Mouse (Mus musculus) layer of hippocampus, adult 8-10 months (tissue): ENCODE results near the gene Ssbp4. TPM values are rescaled to one million over a fixed set of nuclear protein-coding genes. Genes with fewer than 3 reads are reported as not detected.
"Not testable (repeated sequence)": the region's sequence is repeated elsewhere in the genome, so short reads cannot be mapped to it uniquely, and the experiment has no call there.

ENCODE experiments used
- DNase-seq, 2 experiments: peaks; one replicate each; pipeline ENCODE4 v3.0.0; 2022; ENCODE audit warnings: low spot score in 2 of 2
- total RNA-seq, 4 experiments: library from RNA; stranded (reverse); gene quantifications; 2 replicates each; pipeline ENCODE4 v1.2.4; 2022

Gene Ssbp4
- total RNA-seq, 4 experiments from 2014 or later, result 196 to 262 (median 224) TPM

- no peak for DNase-seq
Measured at GRCm38 (mm10) chr8:70593961-70594609, 14.6 kb downstream of the Ssbp4 start, which contains the start of gene Isyna1. Gene Isyna1 (plus strand): TSS chr8:70594373.

GRCm38 (mm10) chr8:70593173-70593572 is 15.5 kb downstream of the Ssbp4 start:
- no peak for DNase-seq

- DNase-seq, result no peak
Measured at GRCm38 (mm10) chr8:70591569-70591968, 17.1 kb downstream of the Ssbp4 start.

GRCm38 (mm10) chr8:70587955-70588354 is 20.7 kb downstream of the Ssbp4 start:
- DNase-seq, result not testable (repeated sequence)

- DNase-seq, result no peak
Measured at GRCm38 (mm10) chr8:70585258-70585652, 23.4 kb downstream of the Ssbp4 start.

GRCm38 (mm10) chr8:70584606-70585257 is 23.9 kb downstream of the Ssbp4 start:
- no peak for DNase-seq

GRCm38 (mm10) chr8:70583476-70584387 is 24.9 kb downstream of the Ssbp4 start:
- no peak for DNase-seq

- DNase-seq, result no peak
Measured at GRCm38 (mm10) chr8:70577207-70577606, 31.5 kb downstream of the Ssbp4 start.

GRCm38 (mm10) chr8:70574915-70575314 is 33.8 kb downstream of the Ssbp4 start:
- no peak for DNase-seq

- DNase-seq, result no peak
Measured at GRCm38 (mm10) chr8:70574302-70574701, 34.4 kb downstream of the Ssbp4 start.

- DNase-seq, result no peak
Measured at GRCm38 (mm10) chr8:70570990-70571389, 37.7 kb downstream of the Ssbp4 start.

GRCm38 (mm10) chr8:70570360-70570759 is 38.3 kb downstream of the Ssbp4 start:
- DNase-seq, result no peak

- no peak for DNase-seq
Measured at GRCm38 (mm10) chr8:70565561-70565960, 43.1 kb downstream of the Ssbp4 start.

GRCm38 (mm10) chr8:70564696-70565235 is 43.9 kb downstream of the Ssbp4 start:
- no peak for DNase-seq

- DNase-seq, result no peak
Measured at GRCm38 (mm10) chr8:70563763-70564387, 44.8 kb downstream of the Ssbp4 start.

- DNase-seq, result no peak
Measured at GRCm38 (mm10) chr8:70562802-70563201, 45.9 kb downstream of the Ssbp4 start.

- peak; percentile 52 to 74 for DNase-seq
Measured at GRCm38 (mm10) chr8:70561809-70562535, 46.7 kb downstream of the Ssbp4 start.

GRCm38 (mm10) chr8:70561357-70561756 is 47.3 kb downstream of the Ssbp4 start:
- no peak for DNase-seq

GRCm38 (mm10) chr8:70560564-70560963 is 48.1 kb downstream of the Ssbp4 start:
- DNase-seq, result no peak

- peak in 1 of 2 experiments; percentile 57 for DNase-seq
Measured at GRCm38 (mm10) chr8:70560096-70560495, 48.6 kb downstream of the Ssbp4 start.
